Mouse (Mus musculus) heart, adult 18-20 months (tissue): ENCODE results near the gene Ermn. TPM values are rescaled to one million over a fixed set of nuclear protein-coding genes. Genes with fewer than 3 reads are reported as not detected.

Experiments
- DNase-seq, 2 experiments: peaks; one replicate each; pipeline ENCODE4 v3.0.0; 2021 to 2022; ENCODE audit warnings: mixed read lengths in 1 of 2
- long read RNA-seq, 2 experiments: library from polyadenylated mRNA; stranded (forward); transcript quantifications; one replicate each; pipeline ENCODE4 v2.0.0; 2021
- total RNA-seq, 2 experiments: library from RNA; stranded (reverse); gene quantifications; 2 replicates each; pipeline ENCODE4 v1.2.3; 2021

Ermn gene
- not detected for total RNA-seq
- long read RNA-seq, experiment 1, result 0 reads
- long read RNA-seq, experiment 2, result 0 reads

GRCm38 (mm10) chr2:58052821-58053581 is at the start of gene Ermn:
Gene Ermn (minus strand): TSS chr2:58052864.
- DNase-seq, result no peak

DNA sequence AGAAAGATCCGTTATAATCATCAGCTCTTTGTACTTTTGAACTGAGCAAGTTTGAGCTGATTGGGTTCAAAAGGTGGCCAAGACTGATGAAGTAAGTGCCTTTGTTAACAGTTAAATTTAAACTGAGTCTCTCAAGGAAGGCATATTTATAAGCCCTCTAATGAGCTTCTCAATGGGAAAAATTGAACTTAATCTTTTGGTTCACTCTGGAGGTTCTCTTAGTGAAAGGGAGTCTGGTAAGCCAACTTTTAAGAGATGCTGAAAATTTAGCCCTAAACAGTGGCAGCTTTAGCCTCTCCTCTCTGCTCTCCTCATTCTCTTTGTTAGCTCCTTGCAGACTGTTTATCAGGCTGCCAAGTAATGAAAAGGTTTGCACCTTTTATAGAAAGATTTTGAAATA is 42.2 kb upstream of the Ermn start:
- DNase-seq, result no peak

DNA sequence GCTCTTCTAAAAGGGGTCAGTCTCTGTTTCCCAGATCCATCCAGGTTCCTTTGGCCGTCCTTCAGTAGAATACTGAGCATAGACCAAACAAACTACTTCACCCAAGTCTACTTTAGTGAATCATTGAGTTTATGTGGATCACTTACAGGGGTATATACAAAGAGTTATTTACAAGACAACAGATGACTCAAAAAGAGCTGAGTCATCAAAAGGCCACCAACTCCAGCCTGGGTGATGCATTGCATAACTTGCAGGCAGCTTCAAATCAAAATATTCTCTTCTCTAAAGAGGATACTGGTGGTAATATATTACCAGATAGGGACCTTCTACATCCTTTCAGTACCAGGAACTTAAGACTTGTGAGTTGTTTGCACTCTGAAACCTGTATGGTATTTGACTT is 33.8 kb upstream of the Ermn start:
- DNase-seq, result no peak

GRCm38 (mm10) chr2:58079849-58080248 is 27.2 kb upstream of the Ermn start:
- peak; percentile 1 to 6 for DNase-seq

- DNase-seq, result peak; percentile 42 to 75
These were observed 2.7 kb upstream of the Ermn start for GRCm38 (mm10) chr2:58055383-58055782.

- DNase-seq, result peak; percentile 5 to 12
These were observed 10.8 kb downstream of the Ermn start for GRCm38 (mm10) chr2:58041867-58042266.

DNA sequence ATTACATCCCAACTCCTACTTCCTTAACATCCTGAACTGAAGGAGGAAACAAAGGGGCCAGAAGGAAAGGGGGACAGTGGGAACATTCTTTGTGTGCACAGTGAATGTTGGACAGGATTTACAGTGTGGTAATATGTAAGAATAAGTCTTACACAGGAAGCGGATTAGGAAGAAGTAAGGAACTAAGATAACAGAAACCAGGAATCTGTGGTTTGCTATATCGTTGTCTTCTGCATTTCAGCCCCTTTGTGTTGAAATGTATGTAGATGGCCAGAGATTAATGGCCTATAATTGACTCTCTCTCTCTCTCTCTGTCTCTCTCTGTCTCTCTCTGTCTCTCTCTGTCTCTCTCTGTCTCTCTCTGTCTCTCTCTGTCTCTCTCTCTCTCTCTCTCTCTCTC is 15.7 kb downstream of the Ermn start:
- no peak for DNase-seq

GRCm38 (mm10) chr2:58035635-58036034 is 17.0 kb downstream of the Ermn start:
- DNase-seq, result no peak

DNA sequence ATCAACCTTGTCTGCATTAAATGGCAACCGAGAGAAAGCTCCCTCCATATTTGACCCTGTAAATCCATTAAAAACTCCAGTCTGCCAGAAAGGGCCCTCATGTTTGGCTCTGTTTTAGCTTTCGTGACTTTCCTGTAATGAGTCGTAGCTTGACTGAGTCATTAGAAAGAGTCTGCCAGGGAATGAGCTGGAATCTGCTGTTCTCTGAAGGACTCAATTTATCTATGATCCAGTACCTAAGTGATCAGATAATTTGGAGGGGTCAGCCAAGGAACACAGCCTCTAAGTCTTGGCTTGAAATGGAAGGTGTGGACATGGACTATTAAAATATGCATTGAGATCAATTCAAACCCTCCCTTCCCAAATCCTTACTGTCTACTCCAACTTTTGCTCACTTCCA is 21.2 kb downstream of the Ermn start:
- no peak for DNase-seq

DNA sequence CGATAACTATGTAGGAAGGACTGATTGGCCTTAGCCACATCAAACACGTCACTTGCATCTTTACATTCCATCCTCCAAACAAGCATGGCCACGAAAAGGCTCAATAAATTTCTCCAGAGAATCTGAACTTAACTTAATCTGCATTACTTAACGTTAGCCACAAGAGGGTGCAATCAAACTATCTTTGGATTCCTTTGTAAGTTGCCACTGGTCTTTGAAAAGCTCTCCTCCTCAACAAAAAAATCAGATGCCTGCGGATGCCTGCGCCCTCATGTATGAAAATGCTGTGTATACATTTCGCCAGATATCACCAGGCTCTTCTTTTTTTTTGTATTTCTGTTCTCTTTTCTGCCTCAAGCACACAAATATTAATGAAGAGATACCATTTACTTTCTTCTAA is 23.3 kb downstream of the Ermn start:
- peak; percentile 1 to 25 for DNase-seq

DNA sequence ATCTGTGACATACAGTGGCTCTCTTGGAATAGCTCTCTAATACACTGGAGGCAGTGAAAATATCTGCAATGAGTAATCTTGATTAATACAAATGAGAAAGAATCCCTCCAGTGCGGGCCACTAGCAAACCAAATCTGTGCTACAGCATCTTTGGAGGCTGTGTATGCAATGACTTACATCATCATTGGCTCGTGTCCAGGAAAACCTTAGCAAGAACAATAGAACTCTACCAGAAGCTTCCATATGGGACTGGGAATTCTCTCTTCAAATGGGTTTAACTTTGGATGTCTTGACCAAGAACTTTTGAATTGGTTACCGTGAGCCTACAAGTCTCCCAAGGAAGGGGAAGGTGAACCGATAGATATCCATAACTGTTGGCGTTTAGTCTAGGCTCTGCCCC is 25.9 kb downstream of the Ermn start:
- no peak for DNase-seq

DNA sequence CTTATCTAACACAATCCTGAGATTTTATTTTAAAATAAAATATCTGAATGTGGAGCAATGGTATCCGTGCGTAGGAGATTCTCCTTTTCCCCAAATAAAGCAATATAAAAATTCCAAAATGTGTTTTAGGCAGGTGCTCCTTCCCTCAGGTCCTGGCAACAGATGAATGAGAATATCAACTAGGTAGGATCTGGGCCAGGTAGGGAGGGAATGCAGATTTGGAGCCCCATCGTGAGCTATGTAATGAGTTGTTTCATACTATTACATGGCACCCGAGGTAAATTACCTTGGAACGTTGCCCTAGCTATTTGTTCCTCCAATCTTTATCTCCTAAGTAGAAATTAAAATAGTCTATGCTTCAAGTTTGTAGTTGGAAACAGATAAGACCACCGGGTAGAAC is 29.1 kb downstream of the Ermn start:
- DNase-seq, result no peak

DNA sequence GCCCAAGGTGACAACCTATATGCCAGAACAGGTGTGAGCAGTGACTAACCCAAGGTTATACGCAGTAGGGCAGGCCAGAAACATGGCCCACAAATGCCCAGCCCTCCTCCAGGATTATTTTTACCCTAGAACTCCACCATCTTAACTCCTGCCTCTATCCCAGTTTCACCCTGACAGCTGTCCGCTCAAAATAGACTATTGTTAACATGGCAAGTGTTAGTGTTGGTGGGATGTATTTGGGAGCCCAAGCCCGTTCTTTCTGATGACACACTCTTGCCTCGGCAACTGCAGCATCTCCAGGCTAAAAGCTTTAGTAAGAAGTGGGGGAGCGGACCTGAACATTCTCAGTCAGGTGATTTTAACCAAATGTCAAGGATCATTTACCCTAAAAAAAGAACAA is 45.6 kb downstream of the Ermn start:
- no peak for DNase-seq

GRCm38 (mm10) chr2:58001497-58001896 is 51.2 kb downstream of the Ermn start:
- no peak for DNase-seq

DNA sequence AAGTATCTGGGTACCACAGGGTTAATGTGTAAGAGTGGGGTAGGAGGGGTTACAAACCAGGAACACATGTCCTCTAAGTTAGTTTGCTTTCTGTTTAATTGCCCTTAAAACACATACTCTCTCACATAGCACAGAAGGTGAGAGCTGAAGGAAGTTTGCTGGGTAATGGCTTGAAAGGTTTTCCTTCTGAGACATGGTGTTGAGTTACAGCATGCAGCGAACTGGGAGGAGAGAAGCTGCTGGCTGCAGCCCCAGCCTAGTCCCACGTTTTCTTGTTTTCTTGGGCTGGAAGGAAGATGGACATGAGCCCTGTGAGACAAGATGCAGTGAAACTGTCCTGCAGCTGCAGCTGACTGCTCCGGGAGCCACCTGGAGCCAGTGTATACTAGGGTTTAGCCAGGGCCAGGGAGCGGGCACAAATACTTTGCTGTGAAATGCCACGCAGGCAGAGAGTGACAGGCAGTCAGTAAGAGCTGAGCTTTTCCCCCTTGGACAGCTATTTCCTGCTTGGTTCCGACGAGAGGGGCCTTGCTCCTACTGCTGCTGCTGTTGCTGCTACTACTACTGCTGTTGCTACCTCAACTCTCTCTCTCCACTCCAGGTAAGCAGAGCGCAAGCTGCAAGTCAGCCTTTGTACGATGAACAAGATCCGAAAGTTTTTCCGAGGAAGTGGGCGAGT is 54.8 kb downstream of the Ermn start, which contains the start of gene Galnt5:
Galnt5 (plus strand) TSS at position 133 of the 679 bp plus-strand sequence.
- peak; percentile 2 to 3 for DNase-seq

Other genes starting within 250 kb of the Ermn start
- under 1 TPM; 0.07 to 0.15 TPM for gene Galnt5, start 55.0 kb downstream of the Ermn start, total RNA-seq
- 1 to 10 TPM; 1.9 to 4.3 TPM for gene Cytip, start 142.7 kb upstream of the Ermn start, total RNA-seq